Mouse (Mus musculus): ENCODE measurements around the gene Eipr1. TPM values are rescaled to one million over a fixed set of nuclear protein-coding genes. Genes with fewer than 3 reads are reported as not detected.

The Eipr1 gene
- total RNA-seq, 4 experiments from 2014 or later, result 8.9 to 9.6 (median 9.0) TPM

GRCm38 (mm10) chr12:28817891-28818290, 66.3 kb downstream of the Eipr1 start:
- no peak for DNase-seq (ENCODE audit: low spot score)

GRCm38 (mm10) chr12:28823518-28823917, 71.9 kb downstream of the Eipr1 start:
- no peak for DNase-seq (ENCODE audit: low spot score)

- DNase-seq (ENCODE audit: low spot score), result no peak
Observed at GRCm38 (mm10) chr12:28829502-28829901, 77.9 kb downstream of the Eipr1 start.

GRCm38 (mm10) chr12:28830471-28830870, 78.9 kb downstream of the Eipr1 start:
- no peak for DNase-seq (ENCODE audit: low spot score)

GRCm38 (mm10) chr12:28831066-28831733, 79.6 kb downstream of the Eipr1 start:
- DNase-seq (ENCODE audit: low spot score), result no peak

- no peak for DNase-seq (ENCODE audit: low spot score)
Observed at GRCm38 (mm10) chr12:28834266-28834665, 82.7 kb downstream of the Eipr1 start.

- DNase-seq (ENCODE audit: low spot score), result no peak
Observed at GRCm38 (mm10) chr12:28835683-28836082, 84.1 kb downstream of the Eipr1 start.

- DNase-seq (ENCODE audit: low spot score), result no peak
Observed at GRCm38 (mm10) chr12:28838268-28838667, 86.7 kb downstream of the Eipr1 start.

- no peak for DNase-seq (ENCODE audit: low spot score)
Observed at GRCm38 (mm10) chr12:28838971-28839370, 87.4 kb downstream of the Eipr1 start.

- DNase-seq (ENCODE audit: low spot score), result no peak
Observed at GRCm38 (mm10) chr12:28841179-28841698, 89.6 kb downstream of the Eipr1 start.

- no peak for DNase-seq (ENCODE audit: low spot score)
Observed at GRCm38 (mm10) chr12:28845811-28846210, 94.2 kb downstream of the Eipr1 start.

- no peak for DNase-seq (ENCODE audit: low spot score)
Observed at GRCm38 (mm10) chr12:28847401-28847800, 95.8 kb downstream of the Eipr1 start.

- DNase-seq (ENCODE audit: low spot score), result no peak
Observed at GRCm38 (mm10) chr12:28848726-28849612, 97.4 kb downstream of the Eipr1 start.

GRCm38 (mm10) chr12:28859495-28860263, 108.1 kb downstream of the Eipr1 start:
- no peak for DNase-seq (ENCODE audit: low spot score)

GRCm38 (mm10) chr12:28860264-28860560, 108.6 kb downstream of the Eipr1 start:
- no peak for DNase-seq (ENCODE audit: low spot score)

GRCm38 (mm10) chr12:28863260-28863659, 111.7 kb downstream of the Eipr1 start:
- DNase-seq (ENCODE audit: low spot score), result no peak

GRCm38 (mm10) chr12:28866121-28866520, 114.5 kb downstream of the Eipr1 start:
- DNase-seq (ENCODE audit: low spot score), result no peak

GRCm38 (mm10) chr12:28868794-28869193, 117.2 kb downstream of the Eipr1 start:
- no peak for DNase-seq (ENCODE audit: low spot score)

- DNase-seq (ENCODE audit: low spot score), result no peak
Observed at GRCm38 (mm10) chr12:28872271-28872670, 120.7 kb downstream of the Eipr1 start.

- DNase-seq (ENCODE audit: low spot score), result no peak
Observed at GRCm38 (mm10) chr12:28874781-28875251, 123.2 kb downstream of the Eipr1 start.

GRCm38 (mm10) chr12:28875471-28875870, 123.9 kb downstream of the Eipr1 start:
- no peak for DNase-seq (ENCODE audit: low spot score)

- DNase-seq (ENCODE audit: low spot score), result no peak
Observed at GRCm38 (mm10) chr12:28880471-28880870, 128.9 kb downstream of the Eipr1 start.

Data from heart, adult 8-10 months (tissue).